Mouse (Mus musculus) intestine, embryonic 15.5 days (tissue): ENCODE measurements at regions not wholly inside any gene's neighbourhood (a gene's known extent, or its start where the extent isn't known, plus 50 kb on each side); places are given as distances from the start of the nearest gene placed in this dataset.

ENCODE experiments used
- ATAC-seq: fragments of 200-750 bp; cut with Nextera tagmentation; 2 replicates; pipeline ENCODE4 v1.8.0; 2017; ENCODE audit warnings: moderate TSS enrichment, moderate library complexity
- H3K27ac ChIP-seq: fragments of 300-500 bp; sonication (generic); 2 replicates; pipeline ENCODE4 v1.5.1; 2015; ENCODE audit warnings: mild to moderate bottlenecking, inconsistent platforms
- H3K27me3 ChIP-seq: fragments of 300-500 bp; sonication (generic); replicated peaks from 2 replicates; pipeline ENCODE4 v1.6.1; 2015; ENCODE audit warnings: inconsistent platforms
- H3K36me3 ChIP-seq: fragments of 300-500 bp; sonication (generic); 2 replicates; pipeline ENCODE4 v1.6.1; 2015; ENCODE audit warnings: inconsistent platforms
- H3K4me1 ChIP-seq: fragments of 300-500 bp; sonication (generic); replicated peaks from 2 replicates; pipeline ENCODE4 v1.6.1; 2015; ENCODE audit warnings: inconsistent platforms
- H3K4me2 ChIP-seq: fragments of 300-500 bp; sonication (generic); replicated peaks from 2 replicates; pipeline ENCODE4 v1.6.1; 2015; ENCODE audit warnings: mild to moderate bottlenecking, inconsistent platforms
- H3K4me3 ChIP-seq: fragments of 300-500 bp; sonication (generic); replicated peaks from 2 replicates; pipeline ENCODE4 v1.5.1; 2015; ENCODE audit warnings: inconsistent platforms
- H3K9ac ChIP-seq: fragments of 300-500 bp; sonication (generic); 2 replicates; pipeline ENCODE4 v1.6.1; 2015; ENCODE audit warnings: inconsistent platforms
- H3K9me3 ChIP-seq: fragments of 300-500 bp; sonication (generic); 2 replicates; pipeline ENCODE4 v1.6.1; 2016; ENCODE audit warnings: inconsistent platforms
- WGBS: fragments of 180-500 bp; shearing (Covaris S2); methylation state at CpG from one replicate; pipeline ENCODE4 v1.1.7; 2015; 5-methylcytosine and 5-hydroxymethylcytosine counted together

DNA sequence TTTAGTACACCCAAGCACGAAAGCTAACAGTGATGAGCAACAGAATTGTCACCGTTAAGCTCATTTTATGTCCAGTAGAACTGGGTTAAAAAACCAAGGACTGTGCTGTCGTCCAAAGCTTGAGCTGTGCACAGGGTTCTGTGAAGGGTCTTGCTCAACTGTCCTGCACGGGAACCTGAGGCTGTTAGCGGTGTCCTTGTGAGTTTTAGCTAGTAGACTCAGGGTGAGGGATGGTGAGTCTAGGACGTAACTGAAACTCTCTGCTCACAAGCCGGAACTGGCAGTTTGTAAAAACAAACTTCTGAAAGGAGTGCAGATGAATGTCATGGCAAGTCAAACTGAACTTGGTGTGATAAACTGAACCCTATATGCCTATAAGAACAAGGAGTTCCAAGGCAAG lies 95.6 kb downstream of the 1700020N01Rik start:
- Histone ChIP-seq H3K36me3 (no peaks in the 10 kb centered on the region), H3K4me2 (no peak overlapping the region), H3K4me1 (0 out of 2 replicates have a peak, but pooled peaks cover 8% of the 10 kb centered on the region), H3K27ac (no peak overlapping the region), H3K9ac (no peak overlapping the region), H3K27me3 (no peaks in the 10 kb centered on the region), H3K4me3 (no peak overlapping the region), H3K9me3 (no peaks in the 10 kb centered on the region)
- ATAC-seq: no peak
- WGBS: 68% methylated on average over 7 of the region's 7 CpGs

DNA sequence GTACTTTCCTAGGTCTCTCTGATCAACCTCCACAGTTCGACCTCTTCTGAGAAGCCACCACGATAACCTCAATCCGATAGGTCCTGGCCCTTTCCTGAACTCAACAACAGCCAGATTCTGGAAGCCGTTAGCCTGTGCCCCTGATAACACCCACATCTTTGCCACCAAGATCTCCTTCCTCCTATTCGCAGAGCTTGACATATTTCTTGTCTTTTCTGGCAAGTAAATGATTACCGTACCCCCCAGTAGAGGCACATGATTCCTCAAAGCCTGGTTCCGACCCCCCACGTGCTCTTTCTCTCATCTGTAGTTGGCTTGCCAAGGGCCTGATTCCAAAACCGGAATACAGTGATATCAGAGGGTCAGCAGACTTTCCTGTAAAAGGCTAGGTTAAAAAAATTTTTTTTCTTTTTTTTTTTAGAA lies 96.9 kb downstream of the 1700020N01Rik start:
- no peak overlapping the region for H3K9ac ChIP-seq
- no peak for ATAC-seq
- H3K4me3 ChIP-seq: no peak overlapping the region
- 76% methylated on average over 9 of the region's 9 CpGs for WGBS
- H3K36me3 ChIP-seq: no peaks in the 10 kb centered on the region
- H3K27me3 ChIP-seq: no peaks in the 10 kb centered on the region
- H3K27ac ChIP-seq: no peak overlapping the region
- H3K4me1 ChIP-seq: 0 out of 2 replicates have a peak, but pooled peaks cover 10% of the 10 kb centered on the region
- H3K9me3 ChIP-seq: no peaks in the 10 kb centered on the region
- H3K4me2 ChIP-seq: no peak overlapping the region

DNA sequence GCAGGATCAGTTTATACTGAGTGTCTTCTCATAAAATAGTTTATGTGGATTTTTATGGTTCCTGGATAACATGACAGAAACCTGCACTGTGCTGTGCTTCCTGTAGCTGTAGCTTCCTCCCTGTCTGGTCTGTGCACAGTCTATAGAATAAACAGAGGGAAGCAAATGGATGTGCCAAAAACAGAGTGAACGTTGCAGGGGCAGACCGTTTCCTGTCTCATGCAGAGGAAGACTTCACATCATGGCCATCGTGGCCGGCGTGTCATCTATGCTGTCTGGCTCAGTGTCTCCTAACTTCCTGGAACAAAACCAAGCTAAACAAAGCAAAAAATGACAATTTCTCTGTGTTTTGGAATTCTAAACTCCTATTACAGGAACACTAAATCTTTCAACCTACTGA lies 102.2 kb downstream of the 1700020N01Rik start:
- peak; percentile 84 for ATAC-seq
- no peaks in the 10 kb centered on the region for H3K9me3 ChIP-seq
- H3K4me3 ChIP-seq: no peak overlapping the region
- WGBS: 31% methylated on average over 5 of the region's 5 CpGs
- H3K4me1 ChIP-seq: 0 out of 2 replicates have a peak, but pooled peaks cover 3% of the 10 kb centered on the region
- H3K27ac ChIP-seq: peak overlapping the region; percentile 59; the same call in 1 of the 2 replicates
- no peaks in the 10 kb centered on the region for H3K27me3 ChIP-seq
- no peak overlapping the region for H3K9ac ChIP-seq
- H3K4me2 ChIP-seq: no peak overlapping the region
- no peaks in the 10 kb centered on the region for H3K36me3 ChIP-seq

DNA sequence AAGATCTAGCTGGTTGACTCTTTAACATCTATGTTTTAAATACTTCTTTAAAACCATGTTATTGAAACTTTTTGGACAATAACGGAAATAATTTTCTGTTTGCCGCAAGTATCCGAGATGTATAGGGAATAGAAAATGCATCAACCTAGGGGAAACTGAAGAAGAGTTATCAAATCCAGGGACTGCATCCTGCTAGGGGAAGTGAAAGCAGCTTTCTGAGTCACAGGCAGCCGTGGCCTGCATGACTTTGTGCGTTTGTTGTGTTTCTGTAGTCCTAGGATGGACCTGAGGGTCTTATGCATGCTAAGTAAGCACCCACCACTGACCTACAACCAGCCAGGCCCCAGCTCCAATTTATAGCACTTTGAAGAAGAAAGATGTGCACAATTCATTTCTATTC lies 103.7 kb downstream of the 1700020N01Rik start:
- no peak overlapping the region for H3K27ac ChIP-seq
- WGBS: 91% methylated on average over 5 of the region's 5 CpGs
- ATAC-seq: no peak

DNA sequence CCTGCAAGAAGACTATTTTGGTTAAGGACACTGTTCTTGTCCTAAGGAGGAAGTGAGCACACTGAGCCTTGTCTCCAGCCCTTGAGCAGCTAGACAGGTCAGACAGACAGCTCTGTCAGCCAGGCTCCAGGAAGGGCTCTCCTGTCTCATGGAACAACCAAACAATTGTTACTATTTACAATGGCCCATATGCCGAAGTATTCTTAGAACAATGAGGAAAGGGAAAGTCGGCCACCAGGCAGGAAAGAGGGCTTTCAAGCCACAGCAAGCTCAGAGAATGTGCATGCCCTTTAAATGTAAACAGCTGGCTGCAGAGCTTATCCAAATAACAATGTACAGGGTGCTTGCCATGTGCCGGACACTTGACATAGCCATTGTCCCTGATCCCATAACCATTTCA lies 108.6 kb downstream of the 1700020N01Rik start:
- H3K9me3 ChIP-seq: no peaks in the 10 kb centered on the region
- no peaks in the 10 kb centered on the region for H3K36me3 ChIP-seq
- no peak overlapping the region for H3K4me2 ChIP-seq
- H3K27me3 ChIP-seq: no peaks in the 10 kb centered on the region
- H3K4me1 ChIP-seq: no peaks in the 10 kb centered on the region
- WGBS: 26% methylated on average over 3 of the region's 3 CpGs
- no peak overlapping the region for H3K4me3 ChIP-seq
- no peak overlapping the region for H3K27ac ChIP-seq
- ATAC-seq: no peak
- H3K9ac ChIP-seq: no peak overlapping the region

More for the DNA sequence above, 103.7 kb downstream of the 1700020N01Rik start:
- H3K9me3 ChIP-seq: no peaks in the 10 kb centered on the region
- H3K4me2 ChIP-seq: no peak overlapping the region
- H3K4me1 ChIP-seq: 0 out of 2 replicates have a peak, but pooled peaks cover 3% of the 10 kb centered on the region
- no peak overlapping the region for H3K9ac ChIP-seq
- H3K36me3 ChIP-seq: no peaks in the 10 kb centered on the region
- H3K27me3 ChIP-seq: no peaks in the 10 kb centered on the region
- H3K4me3 ChIP-seq: no peak overlapping the region

DNA sequence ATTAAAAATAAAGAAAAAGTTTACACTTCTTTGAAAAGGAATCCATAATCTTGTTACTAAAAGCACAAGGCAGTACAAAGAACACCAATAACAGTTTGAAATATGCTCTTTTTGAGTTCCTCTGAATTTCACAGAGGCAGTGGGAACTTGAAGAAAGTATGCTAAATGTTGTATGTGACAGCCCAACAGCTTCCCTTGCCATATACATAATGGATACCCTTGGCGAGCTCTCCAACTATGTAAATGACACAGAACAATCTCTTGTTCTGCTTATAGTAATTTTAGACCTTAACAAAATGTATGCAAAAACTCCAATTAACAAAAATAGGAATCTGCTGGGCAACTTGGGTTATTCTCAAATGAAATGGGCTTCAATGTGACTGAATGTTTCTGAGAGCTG lies 109.2 kb downstream of the 1700020N01Rik start:
- Histone ChIP-seq H3K9me3 (no peaks in the 10 kb centered on the region), H3K4me2 (no peak overlapping the region), H3K4me3 (no peak overlapping the region), H3K27me3 (no peaks in the 10 kb centered on the region), H3K4me1 (no peaks in the 10 kb centered on the region), H3K36me3 (no peaks in the 10 kb centered on the region), H3K27ac (no peak overlapping the region), H3K9ac (no peak overlapping the region)
- no peak for ATAC-seq
- WGBS: 67% methylated on average over 1 of the region's 1 CpGs

DNA sequence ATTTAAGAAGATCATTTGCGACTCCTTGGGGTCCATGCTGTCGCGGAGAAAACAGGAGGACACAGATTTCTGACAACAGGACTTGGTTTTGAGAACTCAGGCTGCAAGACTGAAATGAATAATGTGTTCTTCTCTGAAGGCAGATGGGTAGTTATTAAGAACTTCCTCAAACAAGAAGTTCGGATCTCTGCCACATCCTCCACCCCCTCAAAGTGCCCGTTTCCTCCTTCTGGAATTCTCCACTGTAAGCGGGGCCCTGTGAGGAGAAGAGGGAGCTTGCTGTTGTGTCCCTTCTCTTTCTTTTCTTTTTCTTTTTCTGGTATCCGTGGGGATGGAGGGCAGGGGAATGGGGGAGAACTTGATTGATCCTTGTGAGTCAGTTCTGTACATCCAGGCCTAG lies 118.9 kb downstream of the 1700020N01Rik start:
- 63% methylated on average over 7 of the region's 7 CpGs for WGBS
- H3K4me3 ChIP-seq: no peak overlapping the region
- no peak overlapping the region for H3K4me2 ChIP-seq
- peaks cover 6% of the 10 kb centered on the region; the same call in 1 of the 2 replicates for H3K4me1 ChIP-seq
- no peak for ATAC-seq
- no peaks in the 10 kb centered on the region for H3K27me3 ChIP-seq
- H3K27ac ChIP-seq: peak overlapping the region; percentile 36; the same call in 1 of the 2 replicates
- no peaks in the 10 kb centered on the region for H3K36me3 ChIP-seq
- no peak overlapping the region for H3K9ac ChIP-seq
- H3K9me3 ChIP-seq: no peaks in the 10 kb centered on the region

DNA sequence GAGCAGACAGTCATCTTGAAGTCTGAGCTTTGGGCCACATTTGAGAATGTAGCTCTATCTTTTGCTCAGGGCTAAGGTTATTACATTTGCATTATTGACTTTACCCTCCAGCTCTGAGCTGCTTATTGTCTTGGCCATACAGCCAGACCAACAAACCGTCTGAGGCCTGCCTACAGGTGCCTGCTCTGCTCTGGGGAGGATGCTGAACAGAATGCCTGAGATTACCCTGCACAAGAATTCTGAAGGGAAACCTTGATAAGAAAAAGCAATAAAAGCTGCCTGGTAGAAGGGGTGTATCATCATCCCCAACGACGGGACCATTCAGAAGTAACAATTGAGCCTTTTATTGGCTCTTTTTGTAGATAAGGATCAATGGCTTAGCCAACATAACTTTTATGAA lies 119.9 kb downstream of the 1700020N01Rik start:
- H3K4me1 ChIP-seq: peaks cover 6% of the 10 kb centered on the region; the same call in 1 of the 2 replicates
- H3K4me2 ChIP-seq: no peak overlapping the region
- H3K27ac ChIP-seq: no peak overlapping the region
- ATAC-seq: peak; percentile 86
- H3K36me3 ChIP-seq: no peaks in the 10 kb centered on the region
- no peaks in the 10 kb centered on the region for H3K27me3 ChIP-seq
- WGBS: 50% methylated on average over 3 of the region's 3 CpGs
- no peaks in the 10 kb centered on the region for H3K9me3 ChIP-seq
- no peak overlapping the region for H3K9ac ChIP-seq
- H3K4me3 ChIP-seq: no peak overlapping the region

DNA sequence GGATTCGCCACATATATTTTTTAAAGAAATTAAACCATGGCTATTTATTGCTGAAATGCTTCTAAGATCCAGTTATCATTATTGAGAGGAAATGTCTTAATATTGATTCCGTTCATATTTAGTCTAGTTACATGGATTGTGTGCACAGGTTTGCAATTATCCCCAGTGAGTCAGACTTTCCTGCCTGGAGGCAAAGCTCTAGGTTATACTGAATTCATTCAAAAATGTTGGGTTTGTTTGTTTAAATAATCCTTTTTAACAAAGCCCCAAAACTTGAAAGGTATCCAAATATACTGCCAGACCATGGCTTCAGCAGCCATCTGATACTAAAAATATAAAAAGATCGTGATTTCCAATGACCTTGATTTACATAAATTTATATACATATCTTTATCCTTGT lies 122.5 kb downstream of the 1700020N01Rik start:
- Histone ChIP-seq H3K4me2 (no peak overlapping the region), H3K9me3 (no peaks in the 10 kb centered on the region), H3K27me3 (no peaks in the 10 kb centered on the region), H3K36me3 (no peaks in the 10 kb centered on the region), H3K27ac (no peak overlapping the region), H3K9ac (no peak overlapping the region), H3K4me1 (peaks cover 6% of the 10 kb centered on the region; the same call in 1 of the 2 replicates), H3K4me3 (no peak overlapping the region)
- 76% methylated on average over 3 of the region's 3 CpGs for WGBS
- ATAC-seq: no peak

DNA sequence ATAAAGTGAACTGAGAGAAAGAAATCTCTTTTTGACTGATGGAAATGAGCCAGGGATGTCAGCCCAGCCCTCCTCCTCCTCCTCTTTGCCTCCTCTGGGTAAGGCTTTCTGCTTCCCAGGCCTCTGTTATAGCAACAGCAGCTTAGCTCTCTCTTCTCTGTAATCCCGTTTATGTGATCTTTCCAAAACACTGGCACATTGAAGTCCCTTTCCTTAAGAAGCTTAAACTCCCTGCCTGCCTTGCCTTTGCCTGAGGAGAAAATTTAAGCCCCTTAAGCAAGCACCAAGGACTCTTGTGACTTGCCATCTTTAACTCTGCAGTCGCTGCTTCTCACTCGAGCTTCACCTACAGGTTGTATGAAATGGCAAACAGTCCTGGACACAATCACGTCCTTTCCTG lies 125.2 kb downstream of the 1700020N01Rik start:
- Histone ChIP-seq H3K27me3 (no peaks in the 10 kb centered on the region), H3K4me2 (no peak overlapping the region), H3K27ac (no peak overlapping the region), H3K9me3 (no peaks in the 10 kb centered on the region), H3K36me3 (no peaks in the 10 kb centered on the region), H3K4me3 (no peak overlapping the region), H3K9ac (no peak overlapping the region), H3K4me1 (no peaks in the 10 kb centered on the region)
- WGBS: 57% methylated on average over 4 of the region's 4 CpGs
- no peak for ATAC-seq

DNA sequence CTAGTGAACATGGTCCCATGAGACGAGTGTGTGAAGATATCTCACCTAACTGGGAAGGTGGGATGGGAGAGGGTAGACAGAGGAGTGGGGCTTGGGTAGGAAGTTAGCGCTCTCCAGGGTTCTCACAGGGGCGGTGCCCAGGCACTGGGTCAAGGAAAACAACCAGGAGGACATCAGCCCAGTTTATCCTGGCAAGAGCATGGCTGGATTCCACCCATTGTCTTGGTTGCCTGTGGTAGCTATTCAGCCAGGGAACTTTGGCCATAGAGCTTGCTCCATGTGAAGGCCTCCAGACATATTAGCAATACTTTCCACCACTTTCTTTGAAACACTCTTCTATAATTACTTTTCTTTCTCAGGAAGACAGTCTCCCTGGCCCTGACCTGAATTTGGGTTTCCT lies 131.4 kb downstream of the 1700020N01Rik start:
- H3K9me3 ChIP-seq: no peaks in the 10 kb centered on the region
- H3K4me2 ChIP-seq: no peak overlapping the region
- no peaks in the 10 kb centered on the region for H3K27me3 ChIP-seq
- H3K4me3 ChIP-seq: no peak overlapping the region
- no peak for ATAC-seq
- 84% methylated on average over 3 of the region's 3 CpGs for WGBS
- no peak overlapping the region for H3K27ac ChIP-seq
- no peaks in the 10 kb centered on the region for H3K4me1 ChIP-seq
- no peaks in the 10 kb centered on the region for H3K36me3 ChIP-seq
- H3K9ac ChIP-seq: no peak overlapping the region

DNA sequence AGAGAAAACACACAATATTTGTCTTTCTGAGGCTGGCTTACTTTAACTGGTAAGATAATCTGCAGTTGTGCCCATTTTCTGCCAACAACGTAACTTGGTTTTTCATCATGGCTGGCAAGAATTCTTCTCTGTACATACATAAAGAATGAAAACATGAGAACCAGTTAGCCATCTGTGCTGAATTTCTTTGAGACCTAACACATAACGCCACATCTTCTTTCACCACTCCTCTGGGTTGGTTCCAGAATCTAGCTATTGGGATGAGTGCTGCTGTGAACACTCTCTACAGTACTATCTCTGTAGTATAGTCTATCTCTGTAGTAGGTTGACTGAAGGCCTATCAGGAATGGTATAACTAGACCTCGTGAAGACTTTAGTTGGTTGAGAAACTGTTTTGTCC lies 132.1 kb downstream of the 1700020N01Rik start:
- H3K27me3 ChIP-seq: no peaks in the 10 kb centered on the region
- no peak for ATAC-seq
- no peak overlapping the region for H3K9ac ChIP-seq
- H3K36me3 ChIP-seq: no peaks in the 10 kb centered on the region
- no peak overlapping the region for H3K4me3 ChIP-seq
- H3K4me1 ChIP-seq: no peaks in the 10 kb centered on the region
- H3K4me2 ChIP-seq: no peak overlapping the region
- H3K27ac ChIP-seq: no peak overlapping the region
- H3K9me3 ChIP-seq: no peaks in the 10 kb centered on the region
- 89% methylated on average over 3 of the region's 3 CpGs for WGBS

DNA sequence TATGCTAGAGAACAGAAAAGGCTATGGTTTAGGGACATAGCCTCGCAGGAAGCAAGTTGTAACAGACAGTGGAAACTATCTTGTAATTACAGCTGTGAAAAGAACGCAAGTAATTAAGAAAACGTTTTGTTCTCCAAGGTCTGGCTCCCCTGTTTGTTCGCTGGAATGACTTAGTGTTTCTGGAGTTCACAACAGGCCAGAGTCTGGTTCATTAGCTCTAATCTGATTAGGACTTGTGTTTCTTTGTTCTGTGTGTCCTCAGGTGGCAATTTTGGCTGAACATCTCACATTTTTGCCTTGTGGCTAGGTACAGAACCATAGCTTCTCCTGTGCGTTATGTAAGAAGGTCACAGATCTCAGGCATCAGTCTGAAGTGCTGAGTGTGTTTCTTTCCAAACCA lies 141.7 kb upstream of the Sgk1 start:
- H3K4me3 ChIP-seq: no peak overlapping the region
- no peaks in the 10 kb centered on the region for H3K27me3 ChIP-seq
- H3K36me3 ChIP-seq: no peaks in the 10 kb centered on the region
- H3K4me2 ChIP-seq: no peak overlapping the region
- no peak for ATAC-seq
- no peaks in the 10 kb centered on the region for H3K9me3 ChIP-seq
- no peaks in the 10 kb centered on the region for H3K4me1 ChIP-seq
- no peak overlapping the region for H3K9ac ChIP-seq
- WGBS: 54% methylated on average over 5 of the region's 5 CpGs
- H3K27ac ChIP-seq: no peak overlapping the region
